Mouse (Mus musculus) v-Abl transformed pro-B cells (cell line): ENCODE measurements around the gene Gpc6.

Experiments used
- in situ Hi-C, 2 experiments: fragments of 400-800 bp; cut with MboI; formaldehyde crosslinking; loops; one replicate each; pipeline ENCODE4 v1.15.1; 2025; ENCODE audit not compliant: unreplicated experiment in 2 of 2

Gpc6 gene

GRCm38 (mm10) chr14:117346372-117346885 lies 421.3 kb downstream of the Gpc6 start:
- in situ Hi-C loops = no loop called here

GRCm38 (mm10) chr14:117351296-117351695 lies 426.2 kb downstream of the Gpc6 start:
- in situ Hi-C loops = no loop called here

- in situ Hi-C loops = no loop called here
Measured at GRCm38 (mm10) chr14:117361155-117361964, 436.2 kb downstream of the Gpc6 start.

- in situ Hi-C loops = no loop called here
Measured at GRCm38 (mm10) chr14:117361965-117362309, 436.8 kb downstream of the Gpc6 start.

- in situ Hi-C loops = no loop called here
Measured at GRCm38 (mm10) chr14:117369331-117369866, 444.3 kb downstream of the Gpc6 start.

GRCm38 (mm10) chr14:117376822-117377376 lies 451.8 kb downstream of the Gpc6 start:
- in situ Hi-C loops = loop anchor here in 1 of 2 experiments (10.0 kb wide), 1 partner anchor 508 kb away; no protein-coding TSS in a partner anchor

GRCm38 (mm10) chr14:117379979-117380378 lies 454.9 kb downstream of the Gpc6 start:
- in situ Hi-C loops = loop anchor here in 1 of 2 experiments (10.0 kb wide), 1 partner anchor 505 kb away; no protein-coding TSS in a partner anchor

GRCm38 (mm10) chr14:117383188-117383587 lies 458.1 kb downstream of the Gpc6 start:
- in situ Hi-C loops = no loop called here

GRCm38 (mm10) chr14:117384096-117384770 lies 459.1 kb downstream of the Gpc6 start:
- in situ Hi-C loops = no loop called here

GRCm38 (mm10) chr14:117385731-117386270 lies 460.7 kb downstream of the Gpc6 start:
- in situ Hi-C loops = no loop called here

GRCm38 (mm10) chr14:117390794-117391320 lies 465.7 kb downstream of the Gpc6 start:
- in situ Hi-C loops = no loop called here

- in situ Hi-C loops = no loop called here
Measured at GRCm38 (mm10) chr14:117391412-117391811, 466.3 kb downstream of the Gpc6 start.

GRCm38 (mm10) chr14:117397165-117397564 lies 472.1 kb downstream of the Gpc6 start:
- in situ Hi-C loops = no loop called here

- in situ Hi-C loops = no loop called here
Measured at GRCm38 (mm10) chr14:117407824-117408524, 482.9 kb downstream of the Gpc6 start.

GRCm38 (mm10) chr14:117408525-117408835 lies 483.4 kb downstream of the Gpc6 start:
- in situ Hi-C loops = no loop called here

GRCm38 (mm10) chr14:117409778-117410177 lies 484.7 kb downstream of the Gpc6 start:
- in situ Hi-C loops = no loop called here

GRCm38 (mm10) chr14:117410511-117410910 lies 485.4 kb downstream of the Gpc6 start:
- in situ Hi-C loops = no loop called here

GRCm38 (mm10) chr14:117415045-117415444 lies 489.9 kb downstream of the Gpc6 start:
- in situ Hi-C loops = no loop called here

- in situ Hi-C loops = no loop called here
Measured at GRCm38 (mm10) chr14:117419561-117420218, 494.6 kb downstream of the Gpc6 start.

- in situ Hi-C loops = no loop called here
Measured at GRCm38 (mm10) chr14:117421170-117421569, 496.1 kb downstream of the Gpc6 start.
